Mouse (Mus musculus): ENCODE data around the gene Ptprc.

Ptprc gene

DNA sequence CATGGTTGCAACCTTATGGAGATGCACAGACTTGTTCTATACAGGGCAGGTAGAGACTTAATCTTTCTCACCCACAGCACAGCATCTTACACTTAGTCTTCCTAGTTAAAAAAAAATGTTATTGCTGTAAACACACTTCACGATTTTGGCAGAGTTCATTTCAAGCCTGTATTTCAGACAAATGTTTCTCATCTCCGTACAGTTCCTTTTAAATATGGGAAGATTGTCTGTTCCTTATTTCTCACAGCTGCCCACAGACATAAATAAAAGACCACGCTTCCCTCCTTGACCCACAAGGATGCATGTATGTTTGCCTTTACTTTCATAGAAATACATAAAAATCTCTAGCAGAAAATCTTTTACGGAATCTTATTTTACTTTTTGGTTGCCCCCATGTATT is 22.4 kb downstream of the Ptprc start:
- no peak for DNase-seq (ENCODE audit: low read depth, low spot score)

DNA sequence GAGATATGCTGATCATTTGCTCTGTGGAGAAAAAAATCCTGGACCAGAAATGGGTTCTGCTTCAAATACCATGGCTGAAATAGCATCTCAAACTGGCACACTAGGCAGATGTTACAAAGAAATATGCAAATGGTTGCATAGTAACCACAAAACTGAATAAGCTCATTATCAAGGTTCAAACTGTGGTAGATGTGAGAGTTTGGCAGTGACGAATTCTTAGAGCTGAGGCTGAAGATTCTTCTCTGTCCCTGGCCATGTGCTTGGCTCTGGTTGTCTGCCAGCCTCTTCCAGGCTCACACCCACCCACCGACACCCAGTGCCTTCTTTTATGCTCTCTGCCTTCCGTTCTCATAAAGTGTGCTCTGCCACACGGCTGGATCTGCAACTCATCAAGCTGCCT is 26.7 kb downstream of the Ptprc start:
- no peak for DNase-seq (ENCODE audit: low read depth, low spot score)

GRCm38 (mm10) chr1:138145571-138145970 is 29.9 kb downstream of the Ptprc start:
- DNase-seq (ENCODE audit: low read depth, low spot score): no peak

- DNase-seq (ENCODE audit: low read depth, low spot score): no peak
These were observed 30.4 kb downstream of the Ptprc start for GRCm38 (mm10) chr1:138145148-138145547.

- no peak for DNase-seq (ENCODE audit: low read depth, low spot score)
These were observed 31.1 kb downstream of the Ptprc start for GRCm38 (mm10) chr1:138144365-138144764.

DNA sequence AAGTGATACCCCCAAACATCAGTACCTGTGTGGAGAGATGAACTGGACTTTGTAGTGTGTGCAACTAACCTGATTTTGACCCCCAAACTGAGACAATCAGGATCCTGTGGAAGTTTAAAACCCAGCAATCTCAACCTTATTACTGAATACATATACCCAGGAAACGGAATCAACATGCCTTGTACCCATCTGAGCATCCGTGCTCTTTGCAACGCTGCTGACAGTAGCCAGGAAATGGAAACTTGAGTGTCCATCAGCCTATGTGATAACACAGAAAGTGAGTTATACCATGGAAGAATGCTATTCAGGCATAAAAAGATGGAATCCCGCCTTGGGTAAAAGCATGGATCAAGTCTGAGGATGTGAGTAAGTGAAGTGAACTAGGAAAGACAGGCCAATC is 34.7 kb downstream of the Ptprc start:
- no peak for DNase-seq (ENCODE audit: low read depth, low spot score)

- no peak for DNase-seq (ENCODE audit: low read depth, low spot score)
These were observed 37.8 kb downstream of the Ptprc start for GRCm38 (mm10) chr1:138137696-138138095.

GRCm38 (mm10) chr1:138137024-138137577 is 38.4 kb downstream of the Ptprc start:
- DNase-seq (ENCODE audit: low read depth, low spot score): no peak

DNA sequence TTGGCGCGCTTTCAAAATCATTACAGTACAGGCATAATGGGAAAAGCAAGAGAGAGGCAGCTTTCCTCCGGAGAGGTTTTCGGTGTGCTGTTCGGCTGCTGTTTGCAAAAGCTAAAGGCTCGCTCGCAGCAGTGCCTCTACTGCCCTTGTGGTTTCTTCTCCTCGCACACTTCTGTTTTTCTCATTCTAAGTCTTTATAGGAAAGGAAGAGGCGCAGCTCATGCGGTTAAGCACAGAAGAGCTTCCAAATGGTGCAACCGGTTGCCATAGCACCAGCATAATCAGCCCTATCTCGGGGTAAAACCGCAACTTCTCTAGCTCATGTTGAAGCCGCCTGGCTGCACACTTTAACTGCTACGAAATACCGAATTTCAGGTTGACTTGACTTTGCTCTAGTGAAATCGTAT is 39.1 kb downstream of the Ptprc start:
- peak; percentile 50 for DNase-seq (ENCODE audit: low read depth, low spot score)

DNA sequence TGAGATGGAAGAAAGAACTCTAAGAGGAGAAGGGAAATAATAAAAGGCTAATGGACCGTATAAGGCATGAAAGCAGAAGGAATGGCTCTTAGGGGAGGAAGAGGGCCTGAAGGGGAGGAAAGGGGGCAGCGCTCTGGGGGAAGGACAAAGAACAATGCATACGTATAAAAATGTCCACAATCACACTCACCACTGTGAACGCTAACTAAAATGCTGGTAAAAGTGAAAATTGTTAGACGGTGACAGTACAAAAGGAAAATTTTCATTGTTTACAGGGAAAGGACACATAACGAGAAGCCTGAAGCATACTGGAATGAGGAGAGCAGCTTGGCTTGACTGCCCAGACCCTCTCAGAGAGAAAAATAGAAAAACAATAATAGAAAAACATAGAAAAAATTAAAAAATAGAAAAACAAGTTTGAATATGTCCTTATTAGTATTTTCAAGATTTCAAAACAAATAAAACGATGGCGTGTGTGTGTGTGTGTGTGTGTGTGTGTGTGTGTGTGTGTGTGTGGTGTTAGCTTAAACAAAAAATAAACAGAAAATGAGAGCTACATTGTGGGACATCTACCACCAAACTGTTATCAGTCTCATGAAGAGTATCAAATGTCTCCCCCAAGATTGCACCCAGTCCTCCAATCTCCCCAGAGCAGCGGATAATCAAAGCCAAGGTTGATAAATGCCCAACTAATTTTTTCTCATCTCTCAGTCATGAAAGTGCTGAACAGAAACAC is 39.7 kb downstream of the Ptprc start:
- DNase-seq (ENCODE audit: low read depth, low spot score): no peak

DNA sequence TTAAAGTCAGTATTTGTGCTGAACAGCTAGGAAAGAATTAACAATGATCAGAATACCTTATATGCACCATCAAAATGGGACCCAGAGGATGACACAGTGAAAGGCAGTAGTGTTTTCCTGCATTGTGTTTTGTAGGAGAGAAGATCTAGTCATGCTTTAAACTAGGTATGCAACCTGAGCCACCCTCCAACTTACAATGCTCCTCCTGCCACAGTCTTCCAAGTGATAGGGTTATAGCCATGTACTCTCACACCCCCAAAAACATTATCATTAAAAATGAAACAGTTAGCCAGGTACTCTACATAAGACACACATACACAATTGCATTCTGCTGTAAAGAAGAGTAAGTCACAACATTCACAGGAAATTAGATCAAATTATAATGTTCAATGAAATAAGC is 40.4 kb downstream of the Ptprc start:
- DNase-seq (ENCODE audit: low read depth, low spot score): no peak

DNA sequence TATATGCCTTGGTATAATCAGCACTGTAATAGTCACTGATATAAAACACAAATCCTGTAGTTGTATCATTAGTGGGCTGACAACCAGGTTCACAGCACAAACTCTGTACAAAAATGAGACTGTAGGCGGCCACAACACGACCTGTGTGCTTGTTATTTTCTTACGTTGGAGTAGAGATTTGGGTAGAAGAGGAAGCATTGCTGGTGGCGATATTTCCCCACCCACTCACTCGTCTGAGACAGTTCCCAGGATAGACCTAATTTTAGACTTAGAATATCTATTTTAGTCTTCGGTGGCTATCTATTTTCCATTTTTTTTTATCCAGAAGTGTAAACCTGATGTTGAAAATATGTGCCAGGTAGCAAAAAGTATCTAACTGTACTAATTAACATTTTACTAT is 41.2 kb downstream of the Ptprc start:
- DNase-seq (ENCODE audit: low read depth, low spot score): no peak

- DNase-seq (ENCODE audit: low read depth, low spot score): no peak
These were observed 43.8 kb downstream of the Ptprc start for GRCm38 (mm10) chr1:138131739-138132138.

- no peak for DNase-seq (ENCODE audit: low read depth, low spot score)
These were observed 45.4 kb downstream of the Ptprc start for GRCm38 (mm10) chr1:138130145-138130544.

DNA sequence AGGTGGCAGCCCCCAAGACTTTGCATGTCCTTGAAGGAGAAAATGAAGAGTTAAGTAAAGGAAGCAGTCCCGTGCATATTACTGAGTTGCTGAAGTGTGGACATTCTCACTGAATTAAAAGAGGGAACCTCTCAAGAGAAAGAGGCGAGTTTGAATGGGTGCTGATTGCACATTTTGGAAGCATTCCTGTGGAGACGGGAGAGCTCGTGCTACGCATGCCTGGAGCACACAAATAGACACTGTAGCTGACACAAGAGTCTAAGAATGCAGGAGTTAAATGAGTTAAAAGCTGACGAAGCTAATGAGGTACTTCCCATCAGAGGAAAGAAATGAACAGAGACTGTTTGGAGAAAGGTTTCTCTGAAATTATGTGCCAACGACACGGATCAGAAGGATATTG is 48.7 kb downstream of the Ptprc start:
- peak; percentile 2 for DNase-seq (ENCODE audit: low read depth, low spot score)

GRCm38 (mm10) chr1:138125281-138125680 is 50.2 kb downstream of the Ptprc start:
- DNase-seq (ENCODE audit: low read depth, low spot score): no peak

DNA sequence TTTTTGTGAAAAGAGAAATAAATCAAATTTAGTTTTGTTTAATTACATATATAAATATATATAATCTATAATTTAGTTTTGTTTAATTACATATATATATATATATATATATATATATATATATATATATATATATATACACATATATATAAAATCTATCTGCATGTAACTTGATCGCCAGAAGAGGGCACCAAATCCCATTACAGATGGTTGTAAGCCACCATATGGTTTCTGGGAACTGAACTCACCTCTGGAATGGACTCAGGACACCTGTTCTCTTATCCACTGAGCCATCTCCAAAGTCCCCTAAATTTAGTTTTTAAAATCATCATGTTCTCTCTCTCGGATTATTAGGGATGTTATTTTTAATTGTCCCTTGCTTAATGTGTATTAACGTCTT is 51.6 kb downstream of the Ptprc start:
- peak; percentile 43 for DNase-seq (ENCODE audit: low read depth, low spot score)

DNA sequence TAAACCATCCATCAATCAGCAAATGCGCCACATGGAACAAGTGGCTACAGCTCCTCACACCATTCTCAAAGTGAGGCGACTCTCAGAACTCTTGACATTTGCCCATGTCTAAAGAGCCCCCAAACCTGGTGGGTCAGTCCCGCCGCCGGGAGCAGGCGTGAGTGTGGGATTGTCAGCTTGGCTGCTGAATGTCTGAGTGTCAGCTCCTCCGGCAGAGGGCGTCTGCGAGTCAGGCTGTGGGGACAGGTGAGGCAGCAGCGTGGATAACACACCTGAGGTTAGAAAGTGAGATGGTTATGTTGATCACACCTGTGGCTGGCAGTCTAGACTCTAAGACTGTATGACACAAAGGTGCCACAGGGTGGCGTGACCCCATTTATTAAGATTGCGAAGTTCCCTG is 55.6 kb downstream of the Ptprc start:
- DNase-seq (ENCODE audit: low read depth, low spot score): peak; percentile 23

GRCm38 (mm10) chr1:138093219-138093618 is 82.3 kb downstream of the Ptprc start:
- no peak for DNase-seq (ENCODE audit: low read depth, low spot score)

DNA sequence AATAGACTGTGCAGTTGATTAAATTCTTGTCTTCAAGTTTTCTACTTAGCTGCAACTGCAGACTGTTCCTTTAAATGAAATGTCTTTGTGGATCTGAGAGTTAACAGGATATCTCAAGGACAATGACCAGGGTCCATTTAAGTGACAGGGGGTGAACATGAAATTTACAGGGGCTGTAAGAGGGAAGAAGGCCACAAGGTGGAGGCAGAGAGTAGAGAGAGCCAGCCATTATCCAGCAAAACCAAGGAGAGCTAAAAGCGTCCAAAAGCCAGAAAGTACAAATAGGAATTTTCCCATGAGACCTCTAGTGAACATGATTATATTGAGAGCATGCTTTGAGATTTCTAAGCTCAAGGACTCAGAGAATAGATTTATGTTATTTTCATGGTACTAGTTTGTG is 89.7 kb downstream of the Ptprc start:
- DNase-seq (ENCODE audit: low read depth, low spot score): peak; percentile 57

DNA sequence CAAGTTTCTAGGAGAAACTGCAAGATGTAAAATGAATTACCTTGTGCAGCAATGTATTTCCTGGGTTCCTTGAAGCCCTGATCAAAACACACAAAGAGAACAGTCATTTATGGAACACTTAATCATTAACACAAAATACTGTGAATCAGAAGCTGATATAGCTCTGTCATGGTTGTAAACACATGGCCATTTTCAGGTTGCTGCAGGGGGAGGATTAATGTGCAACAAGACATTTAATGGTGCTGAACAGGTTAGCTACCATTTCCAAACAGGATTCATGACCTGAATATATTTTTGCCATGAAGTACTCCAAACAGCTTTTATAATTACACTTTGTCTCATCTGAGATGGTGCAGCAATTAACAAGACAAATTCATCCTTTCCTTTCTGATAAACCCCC is 91.8 kb downstream of the Ptprc start:
- DNase-seq (ENCODE audit: low read depth, low spot score): no peak

- DNase-seq (ENCODE audit: low read depth, low spot score): no peak
These were observed 95.2 kb downstream of the Ptprc start for GRCm38 (mm10) chr1:138080308-138080707.

DNA sequence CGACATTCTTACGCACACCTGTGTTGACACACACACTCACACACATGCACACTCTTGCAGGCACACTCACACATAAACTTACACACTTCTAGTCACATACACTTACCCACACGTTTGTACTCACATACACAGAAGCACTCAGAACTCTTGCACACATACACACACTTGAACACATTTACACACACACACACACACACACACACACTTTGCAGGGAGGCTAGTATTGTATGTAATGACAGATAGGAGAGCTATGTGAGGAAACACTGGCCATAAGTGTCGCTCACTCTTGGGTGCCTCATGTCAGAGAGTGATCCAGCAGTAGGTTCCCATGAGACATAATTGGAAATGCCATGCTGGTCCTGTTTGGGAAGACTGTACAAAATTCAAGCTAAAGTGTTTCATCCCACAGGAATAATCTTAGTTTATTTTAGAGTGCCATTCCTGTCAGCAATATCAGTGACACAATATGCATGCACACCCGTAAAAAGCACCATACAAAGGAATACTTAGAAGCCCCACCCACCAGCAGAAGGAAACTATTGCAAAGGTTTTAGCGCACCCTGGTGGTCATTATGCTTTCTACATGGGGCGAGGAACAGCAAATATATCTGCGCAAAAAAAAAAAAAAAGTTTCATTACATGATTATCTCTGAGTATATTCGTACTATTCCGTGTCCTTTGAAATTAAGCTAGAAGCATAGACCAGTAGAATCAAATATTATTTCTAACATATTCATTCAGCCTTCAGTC is 131.1 kb downstream of the Ptprc start:
- DNase-seq (ENCODE audit: low read depth, low spot score): peak; percentile 75
